Mouse (Mus musculus) layer of hippocampus, adult 2 months (tissue): Measurements from ENCODE around the gene Pigm. TPM values are rescaled to one million over a fixed set of nuclear protein-coding genes. Genes with fewer than 3 reads are reported as not detected.

Experiments used
- DNase-seq, 2 experiments: peaks; one replicate each; pipeline ENCODE4 v3.0.0; 2022; ENCODE audit warnings: low spot score in 2 of 2
- H3K27ac ChIP-seq: fragments of 200-600 bp; 2 replicates; pipeline ENCODE4 v1.8.1; 2022
- H3K4me3 ChIP-seq: fragments of 200-600 bp; 2 replicates; pipeline ENCODE4 v1.8.1; 2022; ENCODE audit warnings: mild to moderate bottlenecking
- CTCF ChIP-seq: fragments of 200-600 bp; conservative IDR thresholded peaks from 2 replicates; pipeline ENCODE4 v1.8.1; 2022; ENCODE audit warnings: antibody characterized with exemption, mild to moderate bottlenecking, moderate library complexity
- long read RNA-seq, 2 experiments: library from polyadenylated mRNA; stranded (forward); transcript quantifications; one replicate each; pipeline ENCODE4 v2.0.0; 2021; ENCODE audit warnings: borderline mapping rate in 2 of 2
- total RNA-seq, 2 experiments: library from RNA; stranded (reverse); gene quantifications; 2 replicates each; pipeline ENCODE4 v1.2.3; 2021

Pigm gene
- 1 to 10 TPM; 8.3 to 9.2 TPM for total RNA-seq
- long read RNA-seq, experiment 1, full-length matches to known transcripts, result 8 of 8 reads
- long read RNA-seq, experiment 1, partial matches to known transcripts, result 0 of 8 reads
- long read RNA-seq, experiment 1, other reads (novel, unspliced or antisense), result 0 of 8 reads
- long read RNA-seq, experiment 2, full-length matches to known transcripts, result 9 of 9 reads
- long read RNA-seq, experiment 2, partial matches to known transcripts, result 0 of 9 reads
- long read RNA-seq, experiment 2, other reads (novel, unspliced or antisense), result 0 of 9 reads

DNA sequence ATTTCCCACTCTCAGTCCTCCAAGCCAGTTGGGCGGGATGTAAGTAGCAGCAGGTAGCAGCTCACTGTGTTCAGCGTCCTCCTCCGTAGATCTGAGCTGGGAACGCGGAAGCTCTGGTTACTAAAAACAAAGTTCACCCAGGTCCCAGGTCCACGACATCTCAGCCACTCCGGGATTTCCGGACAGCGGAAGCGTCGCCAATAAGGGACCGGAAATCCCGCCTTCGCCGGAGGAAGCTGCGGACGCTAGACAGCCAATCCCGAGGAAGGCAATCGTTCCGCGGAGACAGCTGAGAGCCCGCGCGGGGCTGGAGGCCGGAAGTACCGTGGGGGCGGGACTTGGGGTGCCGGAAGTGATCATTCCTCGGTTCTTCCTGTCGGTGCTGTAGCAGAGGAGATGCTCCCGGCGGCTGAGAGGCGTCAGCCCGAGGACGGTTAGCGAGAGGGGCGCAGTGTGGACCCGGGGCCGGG is at the start of gene Pigm:
Pigm (plus strand) TSS at position 349 of the 470 bp plus-strand sequence.
- no peak for TF ChIP-seq CTCF
- peak; percentile 98 to 99 for DNase-seq
- H3K4me3 ChIP-seq, result peak within 1 kb of the TSS; percentile 93
- peak within 1 kb of the TSS; percentile 91 for H3K27ac ChIP-seq

DNA sequence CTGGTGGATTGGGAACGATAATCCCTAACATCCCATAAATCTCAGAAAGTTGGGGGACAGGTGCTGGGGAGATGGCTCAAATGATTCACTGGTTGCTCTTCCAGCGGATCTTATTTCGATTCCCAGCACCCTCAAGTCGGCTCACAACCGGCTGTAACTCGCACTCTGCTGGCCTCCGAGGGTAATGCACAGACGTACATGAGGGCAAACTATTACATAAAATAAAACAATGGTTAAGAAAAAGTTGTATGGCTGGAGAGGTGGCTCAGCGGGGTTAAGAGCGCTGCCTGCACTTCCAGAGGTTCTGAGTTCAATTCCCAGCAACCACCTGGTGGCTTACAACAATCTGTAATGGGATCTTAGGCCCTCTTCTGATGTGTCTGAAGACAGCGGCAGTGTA is 49.7 kb upstream of the Pigm start:
- no peak; the same call in 1 of the 2 replicates for TF ChIP-seq CTCF
- H3K27ac ChIP-seq, result peak overlapping the region; percentile 90; the same call in 1 of the 2 replicates
- peak overlapping the region; percentile 72 for H3K4me3 ChIP-seq
- DNase-seq, result no peak

DNA sequence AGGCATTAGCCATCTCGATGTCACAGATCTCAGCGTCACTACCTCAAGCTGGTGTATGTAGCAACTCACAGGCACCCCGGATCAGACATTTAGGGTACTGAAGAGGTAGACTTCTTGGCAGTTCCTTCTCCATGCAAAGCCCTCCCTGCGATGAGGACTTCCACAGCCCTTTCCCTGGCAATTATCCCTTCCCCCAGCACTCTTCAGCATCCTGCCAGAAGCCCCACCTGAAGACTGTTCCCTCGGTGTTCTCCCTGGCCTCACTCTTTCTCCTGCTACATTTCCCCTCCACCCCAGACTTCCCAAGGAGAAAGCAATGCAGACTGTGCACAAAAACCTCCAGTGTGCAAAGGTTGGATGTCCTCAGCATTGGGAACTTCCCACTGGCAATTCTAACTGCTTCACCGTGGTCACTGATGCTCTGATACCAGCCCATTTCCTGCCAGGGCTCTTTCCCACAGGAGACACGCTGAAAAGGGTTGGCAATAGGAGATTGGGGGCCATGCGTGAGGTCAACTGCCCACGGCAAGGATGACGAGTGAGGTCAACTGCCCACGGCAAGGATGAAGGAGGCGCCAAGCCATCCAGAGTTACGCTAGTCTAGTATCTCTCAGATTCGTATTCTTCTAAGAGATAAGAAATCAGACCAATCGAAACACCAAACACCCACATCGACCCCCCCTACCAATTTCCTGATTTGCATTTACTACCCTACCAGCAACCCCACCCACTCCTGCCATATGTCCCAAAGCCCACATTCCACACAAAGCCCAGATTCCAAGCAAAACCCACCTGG is 48.9 kb upstream of the Pigm start:
- DNase-seq, result peak in 1 of 2 experiments; percentile 78
- H3K27ac ChIP-seq, result peak overlapping the region; percentile 96
- peak overlapping the region; percentile 72 for H3K4me3 ChIP-seq

DNA sequence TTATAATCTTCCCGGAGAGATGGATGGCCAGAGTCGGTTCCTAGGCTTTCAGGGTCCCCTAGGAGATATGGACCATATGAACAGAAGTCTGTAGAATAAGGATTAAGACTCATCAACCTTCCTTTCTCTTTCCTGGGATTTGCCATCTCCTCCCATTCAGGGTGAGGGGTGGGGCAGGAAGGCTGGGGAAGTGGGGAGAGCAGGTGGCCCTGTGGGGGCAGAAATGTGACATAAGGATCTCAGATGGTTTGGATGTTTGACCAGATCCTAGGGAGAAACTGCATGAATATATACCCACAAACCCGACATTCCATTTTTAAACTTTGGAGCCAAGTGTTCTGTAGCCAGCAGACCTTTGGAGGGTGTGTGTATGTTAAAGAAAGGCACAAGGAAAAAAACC is 48.3 kb upstream of the Pigm start:
- Histone ChIP-seq H3K4me3 (peak overlapping the region; percentile 72), H3K27ac (peak overlapping the region; percentile 96)
- TF ChIP-seq CTCF, result no peak
- no peak for DNase-seq

More for the DNA sequence above, 48.9 kb upstream of the Pigm start:
- no peak for TF ChIP-seq CTCF

DNA sequence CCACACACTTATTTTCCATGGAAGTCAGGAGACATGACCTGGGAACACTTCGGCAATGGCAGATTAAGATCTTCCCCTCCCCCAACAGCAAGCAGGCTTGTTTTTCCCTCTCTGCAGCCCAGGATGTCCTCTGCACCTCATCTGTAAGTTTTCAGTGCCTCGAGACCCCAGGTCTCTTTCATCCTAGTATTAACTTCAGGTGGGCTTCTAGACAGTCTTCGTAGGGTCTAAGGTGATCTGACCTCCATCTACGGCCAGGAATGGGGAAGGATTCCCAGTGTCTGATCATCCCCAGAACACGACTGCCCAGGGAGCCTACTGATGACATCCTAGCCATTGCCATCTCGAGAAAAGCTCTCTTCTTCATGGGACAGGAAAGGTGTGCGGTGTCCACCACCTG is 47.9 kb upstream of the Pigm start:
- DNase-seq, result no peak
- Histone ChIP-seq H3K4me3 (peak overlapping the region; percentile 72), H3K27ac (peak overlapping the region; percentile 96)
- no peak for TF ChIP-seq CTCF

DNA sequence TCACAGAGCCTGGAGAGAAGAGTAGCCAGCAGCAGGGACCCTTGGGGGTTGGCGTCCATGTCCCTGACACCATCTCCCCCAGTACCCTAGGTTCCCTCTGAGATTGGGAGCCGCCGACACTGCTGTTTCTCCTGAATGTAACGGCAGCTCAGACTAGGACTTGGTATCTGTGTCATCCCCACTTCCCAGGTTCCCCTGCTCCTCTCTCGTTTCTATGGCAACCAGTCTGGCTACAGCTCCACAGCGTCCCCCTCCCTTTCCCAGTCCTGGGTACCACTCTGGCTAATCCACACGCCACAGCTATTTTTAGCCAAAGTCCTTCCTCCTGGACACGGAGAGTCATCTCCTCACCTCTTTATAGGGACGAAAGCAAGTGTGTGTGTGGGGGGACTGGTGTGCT is 47.2 kb upstream of the Pigm start, which contains the start of gene Kcnj9:
Kcnj9 (minus strand) TSS at position 188 of the 400 bp plus-strand sequence.
- no peak for TF ChIP-seq CTCF
- Histone ChIP-seq H3K27ac (peak within 1 kb of the TSS; percentile 96), H3K4me3 (peak within 1 kb of the TSS; percentile 72)
- DNase-seq, result peak; percentile 81 to 92

DNA sequence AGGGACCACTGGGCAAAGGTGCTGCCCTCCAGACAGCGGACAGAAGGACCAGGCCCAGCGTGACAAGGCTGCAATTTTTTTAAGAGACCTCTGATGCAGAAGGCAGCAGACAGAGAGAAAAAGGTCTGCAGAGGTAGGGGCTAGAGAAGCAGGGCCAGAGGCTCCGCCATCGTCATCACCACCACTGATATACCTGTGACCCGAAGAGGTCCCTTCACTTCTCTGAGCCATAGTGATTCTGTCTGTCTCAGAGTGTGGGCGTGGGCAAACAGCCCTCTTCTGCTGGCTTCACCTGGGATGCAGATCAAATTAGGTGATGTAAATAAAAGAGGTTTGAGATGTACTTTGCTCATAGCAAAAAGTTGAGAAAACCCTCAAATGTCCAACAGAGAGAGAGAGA is 46.7 kb upstream of the Pigm start:
- Histone ChIP-seq H3K27ac (peak overlapping the region; percentile 96), H3K4me3 (no peak overlapping the region; the same call in 1 of the 2 replicates)
- TF ChIP-seq CTCF, result no peak
- no peak for DNase-seq

DNA sequence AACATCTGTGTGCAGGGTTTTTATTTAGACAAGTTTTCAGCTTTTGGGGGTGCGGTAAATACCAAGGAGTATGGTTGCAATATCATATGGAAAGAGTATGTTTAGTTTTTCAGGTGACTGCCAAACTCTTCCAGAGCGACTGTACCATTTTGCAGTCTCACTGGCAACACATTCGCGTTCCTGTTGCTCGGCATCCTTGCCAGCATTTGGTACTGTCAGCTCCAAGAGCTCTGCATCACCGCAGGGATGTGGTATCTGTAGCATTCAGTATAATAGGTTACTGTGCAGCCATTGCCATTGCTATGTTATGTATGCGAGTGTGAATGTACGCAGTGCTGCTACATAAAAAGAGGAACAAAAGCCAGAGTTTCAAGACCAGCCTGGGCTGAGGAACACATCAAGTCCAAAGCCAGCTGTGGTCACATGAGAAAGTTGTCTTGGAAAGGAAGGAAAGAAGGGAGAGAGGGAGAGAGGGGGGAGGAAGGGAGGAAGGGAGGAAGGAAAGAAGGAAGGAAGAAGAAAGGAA is 44.9 kb upstream of the Pigm start:
- Histone ChIP-seq H3K4me3 (no peak overlapping the region), H3K27ac (no peak overlapping the region)
- DNase-seq, result no peak
- TF ChIP-seq CTCF, result no peak

DNA sequence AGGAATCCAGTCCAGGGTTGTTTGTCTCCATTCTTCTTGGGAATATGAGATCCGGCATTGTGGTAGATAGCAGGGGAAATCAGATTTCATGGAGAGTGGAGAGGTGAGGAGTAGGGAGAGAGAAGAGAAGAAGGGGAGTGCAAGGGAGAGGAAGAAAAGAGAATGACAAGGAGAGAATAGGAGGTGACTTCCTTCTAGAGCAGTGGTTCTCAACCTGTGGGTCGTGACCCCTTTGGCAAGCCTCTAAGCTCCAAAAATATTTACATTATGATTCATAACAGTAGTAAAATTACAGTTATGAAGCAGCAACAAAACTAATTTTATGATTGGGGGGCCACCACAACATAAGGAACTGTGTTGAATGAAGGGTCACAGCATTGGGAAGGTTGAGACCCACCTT is 43.4 kb upstream of the Pigm start:
- H3K27ac ChIP-seq, result no peak overlapping the region

DNA sequence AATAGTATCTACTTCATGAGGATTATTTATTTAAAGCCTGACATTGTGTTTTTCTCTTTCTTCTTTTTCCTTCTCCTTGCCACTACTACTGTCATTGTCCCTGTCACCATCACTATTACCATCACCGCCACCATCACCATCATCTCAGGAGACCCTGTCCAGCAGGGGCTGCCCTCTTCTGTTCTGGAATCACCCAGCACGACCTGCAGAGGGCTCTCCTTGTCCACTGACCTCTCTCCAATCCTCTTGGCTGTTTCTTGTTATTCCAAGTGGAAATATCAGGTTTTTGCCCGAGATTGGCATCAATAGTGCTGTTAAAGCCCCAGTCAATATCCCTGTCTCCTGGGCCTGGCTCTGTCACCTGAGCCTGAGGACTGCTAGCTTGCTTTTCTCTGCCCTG is 42.8 kb upstream of the Pigm start:
- TF ChIP-seq CTCF, result peak; percentile 76
- H3K4me3 ChIP-seq, result no peak overlapping the region
- DNase-seq, result no peak
- H3K27ac ChIP-seq, result no peak overlapping the region

More for the DNA sequence above, 43.4 kb upstream of the Pigm start:
- no peak for DNase-seq
- TF ChIP-seq CTCF, result no peak
- H3K4me3 ChIP-seq, result no peak overlapping the region

DNA sequence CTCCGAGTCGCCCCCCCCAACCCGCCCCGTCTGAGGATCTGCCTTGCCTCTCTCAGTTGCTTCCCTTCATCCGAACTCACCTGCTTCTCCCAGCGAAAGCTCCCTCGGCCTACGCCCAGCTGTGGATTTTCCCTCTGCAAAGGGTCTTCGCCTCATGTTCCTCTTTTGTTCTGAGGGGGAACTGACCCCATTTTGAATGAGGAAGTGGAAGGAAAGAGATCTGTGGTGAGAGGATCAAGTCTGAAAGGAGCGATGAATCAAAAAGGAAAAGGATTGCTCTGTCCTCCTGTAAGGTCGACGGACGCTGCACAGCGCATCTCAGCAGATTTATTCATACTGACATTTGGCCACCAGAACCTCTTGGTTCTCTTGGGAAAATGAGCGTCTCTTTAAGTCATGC is 40.5 kb upstream of the Pigm start:
- Histone ChIP-seq H3K4me3 (no peak overlapping the region), H3K27ac (no peak overlapping the region)
- TF ChIP-seq CTCF, result no peak
- no peak for DNase-seq

DNA sequence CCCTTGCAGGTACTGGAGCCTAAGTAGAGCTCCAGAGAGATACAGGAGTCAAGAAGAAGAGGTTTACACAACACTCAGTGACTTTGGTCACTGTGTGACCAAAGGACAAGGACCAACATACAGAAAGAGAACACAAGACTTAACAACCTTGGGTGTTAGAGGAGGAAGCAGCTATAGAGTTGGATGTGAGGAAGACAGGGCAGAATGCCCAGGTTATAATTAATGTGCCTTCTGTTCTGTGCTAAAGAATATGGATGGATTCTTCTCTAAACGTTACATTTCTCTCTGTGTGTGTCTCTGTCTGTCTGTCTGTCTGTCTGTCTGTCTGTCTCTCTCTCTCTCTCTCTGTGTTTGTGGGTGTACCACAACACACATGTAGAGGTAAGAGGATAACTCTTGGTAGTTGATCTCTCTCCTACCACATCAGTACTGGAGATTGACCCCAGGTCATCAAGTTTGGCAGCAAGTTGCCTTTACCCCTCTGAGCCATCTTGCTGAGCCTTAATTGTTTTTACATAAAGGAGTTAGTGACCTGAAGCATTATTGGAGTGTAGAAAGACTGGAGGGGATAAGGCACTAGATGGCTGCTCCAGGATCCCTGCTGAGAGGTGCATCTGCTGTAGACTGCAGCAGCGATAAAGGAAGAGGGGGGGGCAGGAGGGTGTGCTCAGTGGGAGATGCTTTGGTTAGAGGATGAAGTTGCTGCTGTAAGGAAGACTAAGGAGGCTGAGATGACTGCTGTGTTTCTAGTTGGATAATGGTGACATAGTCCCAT is 38.7 kb upstream of the Pigm start:
- TF ChIP-seq CTCF, result no peak
- DNase-seq, result no peak
- Histone ChIP-seq H3K27ac (no peak overlapping the region), H3K4me3 (no peak overlapping the region)
